Mouse (Mus musculus) forebrain, embryonic 11.5 days (tissue): Measurements from ENCODE around the gene Kif26b. TPM values are rescaled to one million over a fixed set of nuclear protein-coding genes. Genes with fewer than 3 reads are reported as not detected.
A peak's percentile ranks its signal among the peaks of the same experiment; 100 is the strongest.

Experiments used
- ATAC-seq: fragments of 200-750 bp; cut with Nextera tagmentation; replicated peaks from 2 replicates; pipeline ENCODE4 v1.8.0; 2017; ENCODE audit warnings: moderate TSS enrichment; ENCODE audit not compliant: low FRiP score
- DNase-seq: peaks from one replicate; pipeline ENCODE4 v3.0.0-alpha.2; 2017; ENCODE audit warnings: low spot score
- H3K27ac ChIP-seq: fragments of 300-500 bp; sonication (generic); 2 replicates; pipeline ENCODE4 v1.5.1; 2014; ENCODE audit warnings: low read depth, low read length
- H3K27me3 ChIP-seq: fragments of 300-500 bp; sonication (generic); 2 replicates; pipeline ENCODE4 v1.6.1; 2014; ENCODE audit warnings: mild to moderate bottlenecking, low read length, mixed read lengths; ENCODE audit not compliant: control insufficient read depth, insufficient read depth
- H3K36me3 ChIP-seq: fragments of 300-500 bp; sonication (generic); 2 replicates; pipeline ENCODE4 v1.6.1; 2014; ENCODE audit warnings: mild to moderate bottlenecking, low read length, moderate library complexity, mixed read lengths; ENCODE audit not compliant: control insufficient read depth, insufficient read depth
- H3K4me1 ChIP-seq: fragments of 300-500 bp; sonication (generic); replicated peaks from 2 replicates; pipeline ENCODE4 v1.6.1; 2014; ENCODE audit warnings: low read length, mixed read lengths; ENCODE audit not compliant: control insufficient read depth, insufficient read depth
- H3K4me2 ChIP-seq: fragments of 300-500 bp; sonication (generic); 2 replicates; pipeline ENCODE4 v1.6.1; 2014; ENCODE audit warnings: low read depth, mild to moderate bottlenecking, low read length, moderate library complexity, mixed read lengths; ENCODE audit not compliant: severe bottlenecking
- H3K4me3 ChIP-seq: fragments of 300-500 bp; sonication (generic); 2 replicates; pipeline ENCODE4 v1.5.1; 2014; ENCODE audit warnings: low read depth, low read length
- H3K9ac ChIP-seq: fragments of 300-500 bp; sonication (generic); 2 replicates; pipeline ENCODE4 v1.6.1; 2014; ENCODE audit warnings: low read length
- H3K9me3 ChIP-seq: fragments of 300-500 bp; sonication (generic); 2 replicates; pipeline ENCODE4 v1.6.1; 2016; ENCODE audit warnings: low read length, mixed read lengths; ENCODE audit not compliant: control insufficient read depth
- WGBS: fragments of 180-500 bp; shearing (Covaris S2); extraction: QIAGEN DNeasy Blood & Tissue Kit; methylation state at CpG from one replicate; pipeline ENCODE4 v1.1.7; 2014; 5-methylcytosine and 5-hydroxymethylcytosine counted together
- polyA plus RNA-seq: library from polyadenylated mRNA; unstranded; fragments of >200 nt; fragmentation: Nextera tagmentation; extraction: Ambion mirVana; gene quantifications from 2 replicates; pipeline ENCODE4 v1.2.1, GENCODE M21; 2014

The Kif26b gene
- polyA plus RNA-seq, 1 experiment from 2014 or later: 8.1 TPM

DNA sequence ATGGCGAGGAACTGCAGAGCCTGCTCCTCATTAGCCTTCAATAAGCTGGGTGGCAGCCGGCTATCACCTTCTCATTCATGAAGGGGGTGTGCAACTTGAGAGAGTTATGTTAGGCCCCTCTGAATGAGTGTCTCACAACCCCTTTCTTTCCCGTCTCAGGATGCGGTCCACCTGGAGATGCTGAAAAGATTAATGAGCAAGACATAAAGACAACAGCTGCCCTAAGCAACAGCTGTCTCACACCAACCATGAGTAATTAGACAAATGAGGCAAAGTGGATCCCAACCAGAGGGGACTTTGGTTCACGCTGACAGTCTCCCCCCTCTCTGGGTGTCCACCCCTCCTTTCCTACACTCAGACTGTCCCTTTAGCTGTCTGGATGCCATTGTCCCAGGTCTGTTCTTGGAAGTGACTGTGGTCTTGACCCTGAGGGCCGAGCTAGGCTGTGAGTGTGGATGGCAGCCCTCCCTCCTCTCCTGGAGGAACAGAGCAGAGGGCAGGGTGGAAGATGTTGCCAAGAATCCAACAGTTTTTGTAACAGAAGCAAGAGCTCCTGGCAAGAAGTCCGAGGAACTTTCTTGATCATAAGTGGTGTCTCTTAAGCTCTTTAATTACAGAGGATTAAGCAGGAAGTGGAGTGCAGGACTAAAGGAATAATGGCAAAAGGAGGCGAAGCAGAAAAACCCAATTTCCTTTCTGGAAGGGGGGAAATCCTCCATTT lies 331.9 kb downstream of the Kif26b start:
- DNase-seq: peak; percentile 63
- Histone ChIP-seq H3K36me3 (no peaks in the 10 kb centered on the region), H3K4me1 (peaks cover 7% of the 10 kb centered on the region; the same call in 1 of the 2 replicates), H3K9me3 (no peaks in the 10 kb centered on the region), H3K9ac (no peak overlapping the region), H3K27me3 (no peaks in the 10 kb centered on the region), H3K4me3 (no peak overlapping the region), H3K4me2 (no peak overlapping the region), H3K27ac (no peak overlapping the region; the same call in 1 of the 2 replicates)
- 28% methylated on average over 8 of the region's 8 CpGs for WGBS
- ATAC-seq: peak; percentile 52

- no peaks in the 10 kb centered on the region for H3K36me3 ChIP-seq
- no peak for DNase-seq
- H3K4me3 ChIP-seq: no peak overlapping the region
- no peak for ATAC-seq
- peaks cover 7% of the 10 kb centered on the region; the same call in 1 of the 2 replicates for H3K4me1 ChIP-seq
- no peaks in the 10 kb centered on the region for H3K27me3 ChIP-seq
- H3K27ac ChIP-seq: no peak overlapping the region; the same call in 1 of the 2 replicates
- H3K9ac ChIP-seq: no peak overlapping the region
- WGBS: 63% methylated on average over 8 of the region's 8 CpGs
- H3K4me2 ChIP-seq: no peak overlapping the region
- H3K9me3 ChIP-seq: no peaks in the 10 kb centered on the region
Measured at GRCm38 (mm10) chr1:178861392-178861762, 332.5 kb downstream of the Kif26b start.

DNA sequence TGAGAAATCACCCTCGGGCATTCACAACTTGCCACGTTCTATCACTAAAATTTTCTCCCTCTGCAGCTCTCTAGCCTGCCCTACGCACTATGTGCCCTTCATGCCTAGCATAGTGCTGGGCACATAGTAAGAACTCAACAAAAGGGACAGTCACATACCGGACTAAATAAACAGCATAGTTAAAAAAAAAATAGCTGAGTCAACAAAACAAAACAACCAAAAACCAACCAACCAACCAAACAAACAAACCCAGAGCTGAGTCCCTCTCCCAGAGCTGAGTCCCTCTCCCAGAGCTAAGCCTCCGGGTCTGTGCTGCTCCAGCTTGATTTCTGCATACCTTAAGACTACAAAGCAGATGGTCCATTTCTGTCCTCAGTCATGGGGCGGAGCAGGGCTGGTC lies 334.8 kb downstream of the Kif26b start:
- no peaks in the 10 kb centered on the region for H3K36me3 ChIP-seq
- no peak overlapping the region for H3K27ac ChIP-seq
- H3K27me3 ChIP-seq: no peaks in the 10 kb centered on the region
- 94% methylated on average over 6 of the region's 6 CpGs for WGBS
- ATAC-seq: no peak
- DNase-seq: no peak
- H3K9ac ChIP-seq: no peak overlapping the region
- no peak overlapping the region for H3K4me2 ChIP-seq
- H3K9me3 ChIP-seq: no peaks in the 10 kb centered on the region
- H3K4me1 ChIP-seq: peaks cover 7% of the 10 kb centered on the region; the same call in 1 of the 2 replicates
- no peak overlapping the region for H3K4me3 ChIP-seq

DNA sequence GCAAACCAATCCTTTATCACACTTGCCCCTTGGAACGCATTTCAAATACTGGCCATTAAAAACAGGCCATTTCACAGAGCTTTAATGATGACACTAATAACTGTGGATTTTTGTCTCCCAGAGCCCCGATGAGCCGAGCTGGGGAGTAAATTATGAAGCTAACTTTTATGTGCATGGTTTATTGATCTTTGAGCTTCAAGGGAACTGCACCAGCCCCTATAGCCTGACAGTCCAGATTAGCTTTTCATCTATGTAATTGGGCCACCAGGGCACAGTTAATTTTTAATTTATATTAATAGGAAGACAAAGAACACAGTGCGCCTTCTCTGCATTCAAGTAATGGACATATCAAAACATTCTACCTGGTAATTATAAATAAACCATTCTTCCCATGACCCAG lies 335.4 kb downstream of the Kif26b start:
- Histone ChIP-seq H3K4me3 (no peak overlapping the region), H3K4me2 (no peak overlapping the region), H3K27me3 (no peaks in the 10 kb centered on the region), H3K9ac (no peak overlapping the region), H3K9me3 (no peaks in the 10 kb centered on the region), H3K4me1 (peaks cover 7% of the 10 kb centered on the region; the same call in 1 of the 2 replicates), H3K36me3 (no peaks in the 10 kb centered on the region), H3K27ac (no peak overlapping the region)
- DNase-seq (no peak), ATAC-seq (no peak)
- WGBS: 80% methylated on average over 4 of the region's 4 CpGs

GRCm38 (mm10) chr1:178866757-178867156 lies 337.8 kb downstream of the Kif26b start:
- Histone ChIP-seq H3K36me3 (no peaks in the 10 kb centered on the region), H3K4me3 (no peak overlapping the region), H3K4me1 (no peaks in the 10 kb centered on the region), H3K27me3 (no peaks in the 10 kb centered on the region), H3K4me2 (no peak overlapping the region), H3K27ac (no peak overlapping the region), H3K9ac (no peak overlapping the region), H3K9me3 (no peaks in the 10 kb centered on the region)
- ATAC-seq (no peak), DNase-seq (no peak)
- 91% methylated on average over 4 of the region's 4 CpGs for WGBS

- Histone ChIP-seq H3K27me3 (no peaks in the 10 kb centered on the region; the same call in 1 of the 2 replicates), H3K4me2 (no peak overlapping the region), H3K4me1 (no peaks in the 10 kb centered on the region), H3K36me3 (no peaks in the 10 kb centered on the region), H3K9me3 (no peaks in the 10 kb centered on the region), H3K27ac (no peak overlapping the region), H3K4me3 (no peak overlapping the region), H3K9ac (no peak overlapping the region)
- DNase-seq: no peak
- no peak for ATAC-seq
- 88% methylated on average over 3 of the region's 3 CpGs for WGBS
Measured at GRCm38 (mm10) chr1:178871055-178871454, 342.1 kb downstream of the Kif26b start.

- 53% methylated on average over 2 of the region's 2 CpGs for WGBS
- Histone ChIP-seq H3K9ac (no peak overlapping the region), H3K9me3 (no peaks in the 10 kb centered on the region), H3K27ac (no peak overlapping the region), H3K4me1 (no peaks in the 10 kb centered on the region), H3K4me2 (no peak overlapping the region), H3K4me3 (no peak overlapping the region), H3K27me3 (no peaks in the 10 kb centered on the region; the same call in 1 of the 2 replicates), H3K36me3 (no peaks in the 10 kb centered on the region)
- DNase-seq: no peak
- ATAC-seq: 0 out of 2 replicates have a peak, but pooled peaks have one; percentile 5
Measured at GRCm38 (mm10) chr1:178876926-178877325, 348.0 kb downstream of the Kif26b start.

- WGBS: 65% methylated on average over 1 of the region's 1 CpGs
Measured at GRCm38 (mm10) chr1:178878676-178879075, 349.8 kb downstream of the Kif26b start.

GRCm38 (mm10) chr1:178880905-178881304 lies 352.0 kb downstream of the Kif26b start:
- Histone ChIP-seq H3K36me3 (no peaks in the 10 kb centered on the region), H3K27me3 (no peaks in the 10 kb centered on the region), H3K4me2 (no peak overlapping the region), H3K4me1 (no peaks in the 10 kb centered on the region), H3K4me3 (no peak overlapping the region), H3K27ac (no peak overlapping the region), H3K9me3 (no peaks in the 10 kb centered on the region), H3K9ac (no peak overlapping the region)
- 89% methylated on average over 7 of the region's 7 CpGs for WGBS
- ATAC-seq (no peak), DNase-seq (no peak)

More at GRCm38 (mm10) chr1:178878676-178879075, 349.8 kb downstream of the Kif26b start:
- Histone ChIP-seq H3K4me3 (no peak overlapping the region), H3K27ac (no peak overlapping the region), H3K27me3 (no peaks in the 10 kb centered on the region; the same call in 1 of the 2 replicates), H3K4me1 (no peaks in the 10 kb centered on the region), H3K9ac (no peak overlapping the region), H3K4me2 (no peak overlapping the region), H3K9me3 (no peaks in the 10 kb centered on the region), H3K36me3 (no peaks in the 10 kb centered on the region)
- no peak for ATAC-seq
- no peak for DNase-seq
